Mouse (Mus musculus): ENCODE results near the gene Naaladl1. TPM values are rescaled to one million over a fixed set of nuclear protein-coding genes. Genes with fewer than 3 reads are reported as not detected.
A peak's percentile ranks its signal among the peaks of the same experiment; 100 is the strongest.

Gene Naaladl1
- polyA plus RNA-seq, 1 experiment from 2014 or later = 0.64 TPM

GRCm38 (mm10) chr19:6067724-6068415, 37.7 kb upstream of the Naaladl1 start, which contains the start of gene Tm7sf2:
TSS of gene Tm7sf2 (minus strand) at chr19:6068373.
- WGBS = 9% methylated on average over 33 of the region's 33 CpGs
- DNase-seq (ENCODE audit: low spot score) = peak; percentile 92
- peak within 1 kb of the TSS; percentile 70 for H3K4me3 ChIP-seq
- H3K27me3 ChIP-seq (ENCODE audit: insufficient read depth, poor library complexity, severe bottlenecking) = no peaks in the 10 kb centered on the region
- peak within 1 kb of the TSS; percentile 89 for H3K27ac ChIP-seq
- peaks cover 39% of the 10 kb centered on the region for H3K4me1 ChIP-seq (replicated peaks)
- H3K9me3 ChIP-seq = no peaks in the 10 kb centered on the region
- H3K36me3 ChIP-seq = peaks cover 46% of the 10 kb centered on the region

DNA sequence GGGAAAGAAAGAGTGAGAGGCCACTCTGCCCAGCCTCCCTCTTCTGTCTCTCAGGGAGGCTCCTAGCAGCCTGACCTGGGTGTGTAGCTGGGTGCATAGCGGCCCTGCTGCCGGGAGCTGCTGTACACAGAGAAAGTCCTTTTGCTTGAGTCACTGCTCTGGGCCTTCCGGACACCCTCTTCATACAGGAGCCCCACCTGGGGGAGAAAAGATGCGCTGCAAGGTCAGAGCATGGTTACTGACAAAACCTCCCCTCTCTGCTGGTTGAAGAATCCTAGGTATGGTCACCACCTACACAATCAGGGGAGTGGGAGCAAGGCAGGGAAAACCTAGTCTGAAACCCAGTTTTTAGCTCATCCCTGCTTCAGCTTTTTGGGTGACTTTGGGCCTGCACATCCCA, 36.6 kb upstream of the Naaladl1 start:
- peaks cover 49% of the 10 kb centered on the region for H3K36me3 ChIP-seq
- WGBS = 89% methylated on average over 4 of the region's 4 CpGs
- H3K9me3 ChIP-seq = no peaks in the 10 kb centered on the region
- no peak overlapping the region for H3K27ac ChIP-seq
- no peaks in the 10 kb centered on the region for H3K27me3 ChIP-seq (ENCODE audit: insufficient read depth, poor library complexity, severe bottlenecking)
- DNase-seq (ENCODE audit: low spot score) = no peak
- no peak overlapping the region for H3K4me3 ChIP-seq
- H3K4me1 ChIP-seq (replicated peaks) = peaks cover 31% of the 10 kb centered on the region

- Histone ChIP-seq H3K27me3 (ENCODE audit: insufficient read depth, poor library complexity, severe bottlenecking) (no peaks in the 10 kb centered on the region), H3K4me1 (replicated peaks) (peaks cover 31% of the 10 kb centered on the region), H3K27ac (no peak overlapping the region), H3K9me3 (no peaks in the 10 kb centered on the region), H3K4me3 (no peak overlapping the region), H3K36me3 (peaks cover 56% of the 10 kb centered on the region)
- no peak for DNase-seq (ENCODE audit: low spot score)
- WGBS = 90% methylated on average over 10 of the region's 10 CpGs
Measured at GRCm38 (mm10) chr19:6069851-6070250, 35.7 kb upstream of the Naaladl1 start.

GRCm38 (mm10) chr19:6070571-6071250, 34.9 kb upstream of the Naaladl1 start:
- H3K4me1 ChIP-seq (replicated peaks) = peaks cover 30% of the 10 kb centered on the region
- H3K36me3 ChIP-seq = peaks cover 63% of the 10 kb centered on the region
- no peak overlapping the region for H3K27ac ChIP-seq
- WGBS = 91% methylated on average over 31 of the region's 31 CpGs
- no peaks in the 10 kb centered on the region for H3K27me3 ChIP-seq (ENCODE audit: insufficient read depth, poor library complexity, severe bottlenecking)
- no peak for DNase-seq (ENCODE audit: low spot score)
- H3K4me3 ChIP-seq = no peak overlapping the region
- H3K9me3 ChIP-seq = no peaks in the 10 kb centered on the region

- H3K4me3 ChIP-seq = no peak overlapping the region
- H3K36me3 ChIP-seq = peaks cover 63% of the 10 kb centered on the region
- H3K4me1 ChIP-seq (replicated peaks) = peaks cover 30% of the 10 kb centered on the region
- 92% methylated on average over 19 of the region's 19 CpGs for WGBS
- H3K9me3 ChIP-seq = no peaks in the 10 kb centered on the region
- no peak for DNase-seq (ENCODE audit: low spot score)
- no peaks in the 10 kb centered on the region for H3K27me3 ChIP-seq (ENCODE audit: insufficient read depth, poor library complexity, severe bottlenecking)
- H3K27ac ChIP-seq = no peak overlapping the region
Measured at GRCm38 (mm10) chr19:6071261-6071660, 34.3 kb upstream of the Naaladl1 start.

DNA sequence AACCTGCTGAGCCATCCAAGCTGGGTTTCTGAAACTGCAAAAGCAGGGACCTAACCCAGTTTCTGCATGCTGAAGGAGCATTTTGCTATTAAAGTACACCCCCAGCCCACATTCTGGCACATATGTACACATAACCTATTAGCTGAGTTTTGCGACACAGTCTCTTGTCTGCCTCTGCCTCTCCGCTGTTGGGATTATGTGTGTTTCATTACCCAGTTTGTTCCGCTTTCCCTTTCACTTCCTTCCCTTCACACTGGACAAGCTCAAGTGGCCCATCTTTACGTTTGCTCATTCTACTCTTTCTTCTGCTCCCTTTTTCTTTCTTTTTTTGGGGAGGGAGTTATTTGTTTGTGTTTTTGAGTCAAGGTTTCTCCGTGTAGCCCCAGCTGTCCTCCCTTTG, 31.7 kb upstream of the Naaladl1 start:
- H3K36me3 ChIP-seq = peaks cover 59% of the 10 kb centered on the region
- H3K9me3 ChIP-seq = no peaks in the 10 kb centered on the region
- no peak overlapping the region for H3K4me3 ChIP-seq
- H3K27ac ChIP-seq = no peak overlapping the region
- DNase-seq (ENCODE audit: low spot score) = no peak
- 95% methylated on average over 5 of the region's 5 CpGs for WGBS
- H3K4me1 ChIP-seq (replicated peaks) = peaks cover 21% of the 10 kb centered on the region
- no peaks in the 10 kb centered on the region for H3K27me3 ChIP-seq (ENCODE audit: insufficient read depth, poor library complexity, severe bottlenecking)

- Histone ChIP-seq H3K36me3 (peaks cover 52% of the 10 kb centered on the region), H3K9me3 (no peaks in the 10 kb centered on the region), H3K4me3 (peak within 1 kb of the TSS; percentile 77), H3K27me3 (ENCODE audit: insufficient read depth, poor library complexity, severe bottlenecking) (no peaks in the 10 kb centered on the region), H3K4me1 (replicated peaks) (peaks cover 21% of the 10 kb centered on the region), H3K27ac (peak within 1 kb of the TSS; percentile 97)
- WGBS = 1% methylated on average over 33 of the region's 33 CpGs
- DNase-seq (ENCODE audit: low spot score) = peak; percentile 86
Measured at GRCm38 (mm10) chr19:6076564-6077393, 28.8 kb upstream of the Naaladl1 start, which contains the start of gene Vps51. TSS of gene Vps51 (minus strand) at chr19:6077231.

GRCm38 (mm10) chr19:6079983-6080480, 25.6 kb upstream of the Naaladl1 start, which contains the start of gene Tmem262:
TSS of gene Tmem262 (plus strand) at chr19:6080033.
- no peak for DNase-seq (ENCODE audit: low spot score)
- Histone ChIP-seq H3K9me3 (no peaks in the 10 kb centered on the region), H3K27ac (no peak within 1 kb of the TSS), H3K4me3 (0 out of 2 replicates have a peak within 1 kb of the TSS, but pooled peaks have one; percentile 2), H3K36me3 (peaks cover 39% of the 10 kb centered on the region), H3K4me1 (replicated peaks) (peaks cover 33% of the 10 kb centered on the region), H3K27me3 (ENCODE audit: insufficient read depth, poor library complexity, severe bottlenecking) (no peaks in the 10 kb centered on the region)
- 92% methylated on average over 12 of the region's 12 CpGs for WGBS

DNA sequence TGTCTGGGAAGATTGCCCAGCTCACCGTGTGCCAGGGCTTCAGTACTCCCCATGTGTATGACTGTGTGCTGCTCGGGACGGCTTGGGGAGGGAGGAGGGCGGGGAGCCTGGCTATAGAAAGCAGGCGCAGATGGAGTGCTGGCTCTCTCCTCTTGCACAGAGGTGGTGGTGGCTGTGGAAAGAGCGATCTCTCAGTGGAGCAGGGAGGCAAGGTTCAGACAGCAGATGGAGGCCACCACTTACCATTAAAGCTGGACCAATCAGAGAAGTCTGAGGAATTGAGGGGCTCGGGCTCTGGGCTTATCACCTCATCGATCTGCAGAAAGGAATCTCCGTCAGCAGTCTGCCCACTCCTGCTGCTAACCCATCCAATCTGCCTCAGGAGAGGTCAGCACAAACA, 23.4 kb upstream of the Naaladl1 start, which contains the start of gene Gm28374:
Gm28374 (minus strand) TSS at position 101 of the 400 bp plus-strand sequence.
- H3K27me3 ChIP-seq (ENCODE audit: insufficient read depth, poor library complexity, severe bottlenecking) = no peaks in the 10 kb centered on the region
- WGBS = 91% methylated on average over 9 of the region's 9 CpGs
- peaks cover 32% of the 10 kb centered on the region for H3K4me1 ChIP-seq (replicated peaks)
- H3K9me3 ChIP-seq = no peaks in the 10 kb centered on the region
- H3K36me3 ChIP-seq = peaks cover 45% of the 10 kb centered on the region
- no peak within 1 kb of the TSS for H3K4me3 ChIP-seq
- no peak within 1 kb of the TSS for H3K27ac ChIP-seq
- DNase-seq (ENCODE audit: low spot score) = no peak

- Histone ChIP-seq H3K4me1 (replicated peaks) (peaks cover 24% of the 10 kb centered on the region), H3K27ac (peak within 1 kb of the TSS; percentile 91), H3K4me3 (peak within 1 kb of the TSS; percentile 87), H3K36me3 (peaks cover 68% of the 10 kb centered on the region), H3K9me3 (no peaks in the 10 kb centered on the region), H3K27me3 (ENCODE audit: insufficient read depth, poor library complexity, severe bottlenecking) (no peaks in the 10 kb centered on the region)
- WGBS = under 1% methylated on average over 58 of the region's 58 CpGs
- peak; percentile 99 for DNase-seq (ENCODE audit: low spot score)
Measured at GRCm38 (mm10) chr19:6084478-6085248, 20.9 kb upstream of the Naaladl1 start, which contains the start of the genes Zfpl1 and Cdca5. TSS of gene Zfpl1 (minus strand) at chr19:6084956. TSS of gene Cdca5 (plus strand) at chr19:6084983.

DNA sequence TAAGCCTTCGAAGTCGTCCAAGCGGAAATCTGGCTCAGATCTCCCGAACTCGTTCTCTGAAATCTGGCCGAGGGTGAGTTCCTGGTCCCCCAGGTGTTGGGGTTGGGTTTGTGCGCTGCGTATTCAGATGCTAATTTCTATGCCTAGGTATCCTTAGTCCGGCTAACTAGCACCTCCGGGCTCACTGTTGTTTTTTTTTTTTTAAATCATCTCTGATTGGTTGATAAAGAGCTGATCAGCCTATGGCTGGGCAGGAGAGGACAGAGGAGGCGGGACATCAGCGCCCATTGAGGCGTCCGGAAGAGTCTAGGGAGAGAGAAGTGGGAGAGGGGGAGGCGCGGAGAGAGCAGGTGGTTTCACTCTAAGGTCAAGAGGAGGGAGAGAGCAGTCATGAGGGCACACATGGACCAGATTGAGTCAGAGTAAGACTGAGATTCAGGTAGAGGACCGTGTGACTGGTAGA, 20.1 kb upstream of the Naaladl1 start:
- DNase-seq (ENCODE audit: low spot score) = peak; percentile 74
- Histone ChIP-seq H3K27me3 (ENCODE audit: insufficient read depth, poor library complexity, severe bottlenecking) (no peaks in the 10 kb centered on the region), H3K4me3 (peak overlapping the region; percentile 87), H3K36me3 (peaks cover 68% of the 10 kb centered on the region), H3K4me1 (replicated peaks) (peaks cover 24% of the 10 kb centered on the region), H3K27ac (peak overlapping the region; percentile 91), H3K9me3 (no peaks in the 10 kb centered on the region)
- under 1% methylated on average over 17 of the region's 17 CpGs for WGBS
